Mouse (Mus musculus) heart, embryonic 15.5 days (tissue): ENCODE results near the gene Tmem160. TPM values are rescaled to one million over a fixed set of nuclear protein-coding genes. Genes with fewer than 3 reads are reported as not detected.

Source experiments
- ATAC-seq: fragments of 200-750 bp; cut with Nextera tagmentation; replicated peaks from 2 replicates; pipeline ENCODE4 v1.8.0; 2017; ENCODE audit warnings: low read depth, moderate TSS enrichment; ENCODE audit not compliant: insufficient number of reproducible peaks, insufficient read depth, low FRiP score
- H3K27ac ChIP-seq: fragments of 300-500 bp; sonication (generic); 2 replicates; pipeline ENCODE4 v1.5.1; 2015; ENCODE audit warnings: mild to moderate bottlenecking, inconsistent platforms
- H3K27me3 ChIP-seq: fragments of 300-500 bp; sonication (generic); 2 replicates; pipeline ENCODE4 v1.6.1; 2015; ENCODE audit warnings: inconsistent platforms
- H3K36me3 ChIP-seq: fragments of 300-500 bp; sonication (generic); 2 replicates; pipeline ENCODE4 v1.6.1; 2015; ENCODE audit warnings: mild to moderate bottlenecking, inconsistent platforms
- H3K4me1 ChIP-seq: fragments of 300-500 bp; sonication (generic); replicated peaks from 2 replicates; pipeline ENCODE4 v1.6.1; 2015; ENCODE audit warnings: inconsistent platforms
- H3K4me2 ChIP-seq: fragments of 300-500 bp; sonication (generic); 2 replicates; pipeline ENCODE4 v1.6.1; 2015; ENCODE audit warnings: inconsistent platforms, mild to moderate bottlenecking, moderate library complexity
- H3K4me3 ChIP-seq: fragments of 300-500 bp; sonication (generic); 2 replicates; pipeline ENCODE4 v1.5.1; 2015; ENCODE audit warnings: mild to moderate bottlenecking, inconsistent platforms
- H3K9ac ChIP-seq: fragments of 300-500 bp; sonication (generic); 2 replicates; pipeline ENCODE4 v1.6.1; 2015; ENCODE audit warnings: mild to moderate bottlenecking, inconsistent platforms
- H3K9me3 ChIP-seq: fragments of 300-500 bp; sonication (generic); replicated peaks from 2 replicates; pipeline ENCODE4 v1.6.1; 2016; ENCODE audit warnings: inconsistent platforms
- WGBS: fragments of 180-500 bp; shearing (Covaris S2); methylation state at CpG from one replicate; pipeline ENCODE4 v1.1.7; 2015; ENCODE audit warnings: mixed read lengths; 5-methylcytosine and 5-hydroxymethylcytosine counted together
- polyA plus RNA-seq: library from polyadenylated mRNA; unstranded; fragments of >200 nt; fragmentation: Nextera tagmentation; extraction: Ambion mirVana; gene quantifications from 2 replicates; pipeline ENCODE4 v1.2.1, GENCODE M21; 2015

Tmem160 gene
- polyA plus RNA-seq, 1 experiment from 2014 or later = 76.1 TPM

- WGBS = under 1% methylated on average over 23 of the region's 23 CpGs
- H3K36me3 ChIP-seq = peaks cover 3% of the 10 kb centered on the region; the same call in 1 of the 2 replicates
- H3K4me1 ChIP-seq = peaks cover 11% of the 10 kb centered on the region
- H3K4me2 ChIP-seq = peak overlapping the region; percentile 97
- peak overlapping the region; percentile 78 for H3K9ac ChIP-seq
- no peaks in the 10 kb centered on the region for H3K9me3 ChIP-seq
- peak overlapping the region; percentile 86 for H3K4me3 ChIP-seq
- H3K27ac ChIP-seq = peak overlapping the region; percentile 52
- peak; percentile 19 for ATAC-seq
- H3K27me3 ChIP-seq = no peaks in the 10 kb centered on the region
Measured at GRCm38 (mm10) chr7:16453118-16453711, 636 bp downstream of the Tmem160 start.

GRCm38 (mm10) chr7:16455016-16455415 is 2.4 kb downstream of the Tmem160 start:
- Histone ChIP-seq H3K9ac (no peak overlapping the region), H3K36me3 (peaks cover 3% of the 10 kb centered on the region; the same call in 1 of the 2 replicates), H3K4me3 (no peak overlapping the region), H3K27me3 (peaks cover 2% of the 10 kb centered on the region; the same call in 1 of the 2 replicates), H3K9me3 (no peaks in the 10 kb centered on the region), H3K4me1 (peaks cover 11% of the 10 kb centered on the region), H3K4me2 (no peak overlapping the region), H3K27ac (no peak overlapping the region)
- ATAC-seq = no peak
- WGBS = 91% methylated on average over 14 of the region's 14 CpGs

GRCm38 (mm10) chr7:16456289-16456688 is 3.7 kb downstream of the Tmem160 start:
- Histone ChIP-seq H3K27me3 (peaks cover 14% of the 10 kb centered on the region), H3K27ac (no peak overlapping the region), H3K36me3 (peaks cover 3% of the 10 kb centered on the region; the same call in 1 of the 2 replicates), H3K4me2 (no peak overlapping the region), H3K9ac (no peak overlapping the region), H3K4me3 (no peak overlapping the region), H3K9me3 (no peaks in the 10 kb centered on the region), H3K4me1 (peaks cover 11% of the 10 kb centered on the region)
- 76% methylated on average over 5 of the region's 5 CpGs for WGBS
- no peak for ATAC-seq

GRCm38 (mm10) chr7:16460566-16460965 is 8.0 kb downstream of the Tmem160 start:
- no peak overlapping the region for H3K4me2 ChIP-seq
- ATAC-seq = no peak
- H3K9me3 ChIP-seq = no peaks in the 10 kb centered on the region
- H3K4me1 ChIP-seq = no peaks in the 10 kb centered on the region
- no peak overlapping the region for H3K27ac ChIP-seq
- H3K36me3 ChIP-seq = peaks cover 3% of the 10 kb centered on the region; the same call in 1 of the 2 replicates
- no peak overlapping the region for H3K9ac ChIP-seq
- no peak overlapping the region for H3K4me3 ChIP-seq
- WGBS = 51% methylated on average over 13 of the region's 13 CpGs
- peaks cover 23% of the 10 kb centered on the region for H3K27me3 ChIP-seq

GRCm38 (mm10) chr7:16461151-16461550 is 8.6 kb downstream of the Tmem160 start:
- peaks cover 3% of the 10 kb centered on the region; the same call in 1 of the 2 replicates for H3K36me3 ChIP-seq
- H3K27me3 ChIP-seq = peaks cover 23% of the 10 kb centered on the region
- H3K4me1 ChIP-seq = no peaks in the 10 kb centered on the region
- no peak overlapping the region for H3K4me2 ChIP-seq
- WGBS = 57% methylated on average over 6 of the region's 6 CpGs
- ATAC-seq = no peak
- no peak overlapping the region for H3K9ac ChIP-seq
- no peak overlapping the region for H3K27ac ChIP-seq
- H3K4me3 ChIP-seq = no peak overlapping the region
- H3K9me3 ChIP-seq = no peaks in the 10 kb centered on the region

GRCm38 (mm10) chr7:16461705-16462104 is 9.1 kb downstream of the Tmem160 start:
- 73% methylated on average over 6 of the region's 6 CpGs for WGBS
- no peak for ATAC-seq
- H3K27ac ChIP-seq = no peak overlapping the region
- no peak overlapping the region for H3K4me3 ChIP-seq
- H3K4me2 ChIP-seq = no peak overlapping the region
- H3K9ac ChIP-seq = no peak overlapping the region
- no peaks in the 10 kb centered on the region for H3K4me1 ChIP-seq
- peaks cover 23% of the 10 kb centered on the region for H3K27me3 ChIP-seq
- no peaks in the 10 kb centered on the region for H3K36me3 ChIP-seq
- no peaks in the 10 kb centered on the region for H3K9me3 ChIP-seq

- Histone ChIP-seq H3K9me3 (no peaks in the 10 kb centered on the region), H3K4me2 (no peak overlapping the region), H3K4me1 (no peaks in the 10 kb centered on the region), H3K9ac (no peak overlapping the region), H3K27me3 (peaks cover 32% of the 10 kb centered on the region), H3K27ac (no peak overlapping the region), H3K4me3 (no peak overlapping the region), H3K36me3 (no peaks in the 10 kb centered on the region)
- no peak for ATAC-seq
- 2% methylated on average over 14 of the region's 14 CpGs for WGBS
Measured at GRCm38 (mm10) chr7:16463214-16463613, 10.6 kb downstream of the Tmem160 start.

- no peaks in the 10 kb centered on the region for H3K36me3 ChIP-seq
- no peak overlapping the region for H3K9ac ChIP-seq
- H3K27ac ChIP-seq = no peak overlapping the region
- H3K27me3 ChIP-seq = peaks cover 47% of the 10 kb centered on the region
- no peak overlapping the region for H3K4me3 ChIP-seq
- ATAC-seq = peak; percentile 28; the same call in 1 of the 2 replicates
- WGBS = 8% methylated on average over 8 of the region's 8 CpGs
- H3K4me1 ChIP-seq = no peaks in the 10 kb centered on the region
- no peaks in the 10 kb centered on the region for H3K9me3 ChIP-seq
- no peak overlapping the region for H3K4me2 ChIP-seq
Measured at GRCm38 (mm10) chr7:16465160-16465559, 12.6 kb downstream of the Tmem160 start.

- ATAC-seq = no peak
- WGBS = 85% methylated on average over 5 of the region's 5 CpGs
- Histone ChIP-seq H3K9ac (no peak overlapping the region), H3K9me3 (no peaks in the 10 kb centered on the region), H3K27me3 (peaks cover 47% of the 10 kb centered on the region), H3K4me3 (no peak overlapping the region), H3K27ac (no peak overlapping the region), H3K36me3 (no peaks in the 10 kb centered on the region), H3K4me2 (no peak overlapping the region), H3K4me1 (no peaks in the 10 kb centered on the region)
Measured at GRCm38 (mm10) chr7:16465568-16465967, 13.0 kb downstream of the Tmem160 start.

- H3K4me3 ChIP-seq = no peak overlapping the region
- no peak for ATAC-seq
- peaks cover 49% of the 10 kb centered on the region for H3K27me3 ChIP-seq
- no peak overlapping the region for H3K9ac ChIP-seq
- no peaks in the 10 kb centered on the region for H3K9me3 ChIP-seq
- no peak overlapping the region for H3K27ac ChIP-seq
- H3K36me3 ChIP-seq = no peaks in the 10 kb centered on the region
- 63% methylated on average over 4 of the region's 4 CpGs for WGBS
- no peaks in the 10 kb centered on the region for H3K4me1 ChIP-seq
- no peak overlapping the region for H3K4me2 ChIP-seq
Measured at GRCm38 (mm10) chr7:16466565-16466964, 14.0 kb downstream of the Tmem160 start.

- Histone ChIP-seq H3K4me2 (no peak overlapping the region), H3K27me3 (peaks cover 59% of the 10 kb centered on the region), H3K4me1 (no peaks in the 10 kb centered on the region), H3K27ac (no peak overlapping the region), H3K9me3 (no peaks in the 10 kb centered on the region), H3K9ac (no peak overlapping the region), H3K36me3 (no peaks in the 10 kb centered on the region), H3K4me3 (no peak overlapping the region)
- 34% methylated on average over 5 of the region's 5 CpGs for WGBS
- no peak for ATAC-seq
Measured at GRCm38 (mm10) chr7:16468115-16468514, 15.5 kb downstream of the Tmem160 start.

- WGBS = 33% methylated on average over 9 of the region's 9 CpGs
- H3K9me3 ChIP-seq = no peaks in the 10 kb centered on the region
- H3K36me3 ChIP-seq = no peaks in the 10 kb centered on the region
- no peak overlapping the region for H3K4me3 ChIP-seq
- no peak overlapping the region for H3K9ac ChIP-seq
- no peak for ATAC-seq
- peaks cover 87% of the 10 kb centered on the region for H3K27me3 ChIP-seq
- H3K4me1 ChIP-seq = peaks cover 19% of the 10 kb centered on the region
- H3K4me2 ChIP-seq = no peak overlapping the region
- no peak overlapping the region for H3K27ac ChIP-seq
Measured at GRCm38 (mm10) chr7:16471549-16471948, 19.0 kb downstream of the Tmem160 start.
